Mouse (Mus musculus) midbrain, embryonic 14.5 days (tissue): ENCODE data around the gene Coasy. TPM values are rescaled to one million over a fixed set of nuclear protein-coding genes. Genes with fewer than 3 reads are reported as not detected.
A peak's percentile ranks its signal among the peaks of the same experiment; 100 is the strongest.

Experiments used
- ATAC-seq: fragments of 200-750 bp; cut with Nextera tagmentation; 2 replicates; pipeline ENCODE4 v1.8.0; 2017; ENCODE audit warnings: moderate number of reproducible peaks, moderate library complexity; ENCODE audit not compliant: low FRiP score, low TSS enrichment
- DNase-seq: peaks from one replicate; pipeline ENCODE4 v3.0.0-alpha.2; 2015
- H3K27ac ChIP-seq: fragments of 300-500 bp; sonication (generic); replicated peaks from 2 replicates; pipeline ENCODE4 v1.5.1; 2014; ENCODE audit warnings: mild to moderate bottlenecking, low read depth, low read length, moderate library complexity
- H3K27me3 ChIP-seq: fragments of 300-500 bp; sonication (generic); 2 replicates; pipeline ENCODE4 v1.6.1; 2014; ENCODE audit warnings: low read length, control low read depth, mixed read lengths; ENCODE audit not compliant: control insufficient read depth, insufficient read depth
- H3K36me3 ChIP-seq: fragments of 300-500 bp; sonication (generic); 2 replicates; pipeline ENCODE4 v1.6.1; 2014; ENCODE audit warnings: low read length, control low read depth; ENCODE audit not compliant: control insufficient read depth, insufficient read depth
- H3K4me1 ChIP-seq: fragments of 300-500 bp; sonication (generic); 2 replicates; pipeline ENCODE4 v1.6.1; 2014; ENCODE audit warnings: mild to moderate bottlenecking, antibody characterized with exemption, low read length, control low read depth; ENCODE audit not compliant: control insufficient read depth, insufficient read depth
- H3K4me2 ChIP-seq: fragments of 300-500 bp; sonication (generic); 2 replicates; pipeline ENCODE4 v1.6.1; 2014; ENCODE audit warnings: mild to moderate bottlenecking, low read length, moderate library complexity
- H3K4me3 ChIP-seq: fragments of 300-500 bp; sonication (generic); replicated peaks from 2 replicates; pipeline ENCODE4 v1.5.1; 2014; ENCODE audit warnings: low read depth, low read length
- H3K9ac ChIP-seq: fragments of 300-500 bp; sonication (generic); replicated peaks from 2 replicates; pipeline ENCODE4 v1.6.1; 2014; ENCODE audit warnings: mild to moderate bottlenecking, low read length, moderate library complexity
- H3K9me3 ChIP-seq: fragments of 300-500 bp; sonication (generic); 2 replicates; pipeline ENCODE4 v1.6.1; 2016; ENCODE audit warnings: low read length, control low read depth, mixed read lengths; ENCODE audit not compliant: control insufficient read depth
- WGBS: fragments of 180-500 bp; shearing (Covaris S2); extraction: QIAGEN DNeasy Blood & Tissue Kit; methylation state at CpG from one replicate; pipeline ENCODE4 v1.1.7; 2014; 5-methylcytosine and 5-hydroxymethylcytosine counted together
- polyA plus RNA-seq: library from polyadenylated mRNA; unstranded; fragments of >200 nt; fragmentation: Nextera tagmentation; extraction: Ambion mirVana; gene quantifications from 2 replicates; pipeline ENCODE4 v1.2.1, GENCODE M21; 2014

Gene Coasy
- polyA plus RNA-seq, 1 experiment from 2014 or later = 43.6 TPM

- Histone ChIP-seq H3K9me3 (no peaks in the 10 kb centered on the region), H3K9ac (no peak overlapping the region), H3K36me3 (peaks cover 16% of the 10 kb centered on the region), H3K27me3 (no peaks in the 10 kb centered on the region), H3K4me1 (no peaks in the 10 kb centered on the region), H3K4me2 (no peak overlapping the region), H3K4me3 (no peak overlapping the region), H3K27ac (no peak overlapping the region)
- no peak for DNase-seq
- ATAC-seq = no peak
- WGBS = 86% methylated on average over 11 of the region's 11 CpGs
These were observed 46.7 kb downstream of the Coasy start for GRCm38 (mm10) chr11:101128996-101129577.

- H3K27me3 ChIP-seq = no peaks in the 10 kb centered on the region
- H3K36me3 ChIP-seq = peaks cover 16% of the 10 kb centered on the region
- H3K4me2 ChIP-seq = no peak overlapping the region
- no peak for ATAC-seq
- no peaks in the 10 kb centered on the region for H3K9me3 ChIP-seq
- H3K27ac ChIP-seq = no peak overlapping the region
- H3K4me1 ChIP-seq = no peaks in the 10 kb centered on the region
- 54% methylated on average over 18 of the region's 18 CpGs for WGBS
- no peak overlapping the region for H3K4me3 ChIP-seq
- DNase-seq = no peak
- H3K9ac ChIP-seq = no peak overlapping the region
These were observed 47.8 kb downstream of the Coasy start for GRCm38 (mm10) chr11:101130056-101130756.

- H3K27ac ChIP-seq = no peak overlapping the region
- H3K4me2 ChIP-seq = no peak overlapping the region
- no peaks in the 10 kb centered on the region for H3K9me3 ChIP-seq
- peaks cover 7% of the 10 kb centered on the region for H3K36me3 ChIP-seq
- no peak overlapping the region for H3K9ac ChIP-seq
- no peaks in the 10 kb centered on the region for H3K4me1 ChIP-seq
- 95% methylated on average over 2 of the region's 2 CpGs for WGBS
- no peak overlapping the region for H3K4me3 ChIP-seq
- DNase-seq = no peak
- H3K27me3 ChIP-seq = no peaks in the 10 kb centered on the region
- no peak for ATAC-seq
These were observed 48.8 kb downstream of the Coasy start for GRCm38 (mm10) chr11:101131187-101131586.

GRCm38 (mm10) chr11:101131701-101132100, 49.3 kb downstream of the Coasy start:
- ATAC-seq (no peak), DNase-seq (peak; percentile 34)
- Histone ChIP-seq H3K27ac (no peak overlapping the region), H3K9me3 (no peaks in the 10 kb centered on the region), H3K4me1 (no peaks in the 10 kb centered on the region), H3K27me3 (no peaks in the 10 kb centered on the region), H3K4me2 (no peak overlapping the region), H3K9ac (no peak overlapping the region), H3K36me3 (peaks cover 2% of the 10 kb centered on the region), H3K4me3 (no peak overlapping the region)
- 86% methylated on average over 6 of the region's 6 CpGs for WGBS

- ATAC-seq = no peak
- Histone ChIP-seq H3K27ac (no peak overlapping the region), H3K9ac (no peak overlapping the region), H3K9me3 (no peaks in the 10 kb centered on the region), H3K36me3 (no peaks in the 10 kb centered on the region), H3K4me2 (no peak overlapping the region), H3K27me3 (no peaks in the 10 kb centered on the region), H3K4me1 (no peaks in the 10 kb centered on the region), H3K4me3 (no peak overlapping the region)
- no peak for DNase-seq
- WGBS = 89% methylated on average over 12 of the region's 12 CpGs
These were observed 50.7 kb downstream of the Coasy start for GRCm38 (mm10) chr11:101133037-101133436.

- DNase-seq (no peak), ATAC-seq (no peak)
- Histone ChIP-seq H3K4me1 (no peaks in the 10 kb centered on the region), H3K4me2 (no peak overlapping the region), H3K36me3 (no peaks in the 10 kb centered on the region), H3K9ac (no peak overlapping the region), H3K27me3 (no peaks in the 10 kb centered on the region), H3K27ac (no peak overlapping the region), H3K4me3 (no peak overlapping the region), H3K9me3 (no peaks in the 10 kb centered on the region)
- WGBS = 86% methylated on average over 13 of the region's 13 CpGs
These were observed 52.0 kb downstream of the Coasy start for GRCm38 (mm10) chr11:101134217-101134865.

Other genes with a start within 250 kb of the Coasy start
- 17.2 and 18.6 TPM in 2 replicates for gene Stat5b, start 231.8 kb upstream of the Coasy start, polyA plus RNA-seq
- gene Stat5a, start 223.2 kb upstream of the Coasy start, polyA plus RNA-seq = 1.7 and 1.9 TPM in 2 replicates
- 29.6 and 30.6 TPM in 2 replicates for gene Stat3, start 143.0 kb upstream of the Coasy start, polyA plus RNA-seq
- 8.0 and 16.3 TPM in 2 replicates for gene Cavin1, start 111.7 kb upstream of the Coasy start, polyA plus RNA-seq
- gene Atp6v0a1, start 73.1 kb upstream of the Coasy start, polyA plus RNA-seq = 115 and 119 TPM in 2 replicates
- 9.5 and 9.8 TPM in 2 replicates for gene Naglu, start 12.6 kb upstream of the Coasy start, polyA plus RNA-seq
- gene Hsd17b1, start 4.2 kb upstream of the Coasy start, polyA plus RNA-seq = 0.16 and 0.43 TPM in 2 replicates
- gene Mlx, start 4.7 kb downstream of the Coasy start, polyA plus RNA-seq = 92.9 and 100 TPM in 2 replicates
- gene Psmc3ip, start 12.9 kb downstream of the Coasy start, polyA plus RNA-seq = 19.2 and 19.6 TPM in 2 replicates
- gene Retreg3, start 37.3 kb downstream of the Coasy start, polyA plus RNA-seq = 13.1 and 26.0 TPM in 2 replicates
- 73.3 and 75.5 TPM in 2 replicates for gene Tubg1, start 37.4 kb downstream of the Coasy start, polyA plus RNA-seq
- gene Tubg2, start 73.3 kb downstream of the Coasy start, polyA plus RNA-seq = 42.2 and 56.0 TPM in 2 replicates
- gene Cntnap1, start 88.0 kb downstream of the Coasy start, polyA plus RNA-seq = 2.3 and 2.8 TPM in 2 replicates
- 8.2 and 8.4 TPM in 2 replicates for gene Plekhh3, start 88.8 kb downstream of the Coasy start, polyA plus RNA-seq
- gene Ccr10, start 92.9 kb downstream of the Coasy start, polyA plus RNA-seq = 0.16 TPM in 1 of 2 replicates, not detected in the other
- gene Ezh1, start 143.9 kb downstream of the Coasy start, polyA plus RNA-seq = 25.1 and 25.6 TPM in 2 replicates
- gene Ramp2, start 163.5 kb downstream of the Coasy start, polyA plus RNA-seq = 59.7 and 84.0 TPM in 2 replicates
- 111 and 134 TPM in 2 replicates for gene Vps25, start 171.1 kb downstream of the Coasy start, polyA plus RNA-seq
- gene Wnk4, start 178.0 kb downstream of the Coasy start, polyA plus RNA-seq = 4.3 and 5.3 TPM in 2 replicates
- 0.38 and 0.55 TPM in 2 replicates for gene Cntd1, start 196.4 kb downstream of the Coasy start, polyA plus RNA-seq
- 221 and 243 TPM in 2 replicates for gene Coa3, start 196.5 kb downstream of the Coasy start, polyA plus RNA-seq
- 148 and 193 TPM in 2 replicates for gene Becn1, start 219.7 kb downstream of the Coasy start, polyA plus RNA-seq
- gene Psme3, start 233.6 kb downstream of the Coasy start, polyA plus RNA-seq = 101 and 103 TPM in 2 replicates
- 1.3 and 1.7 TPM in 2 replicates for gene Aoc2, start 242.5 kb downstream of the Coasy start, polyA plus RNA-seq
- 0.04 TPM in 1 of 2 replicates, not detected in the other for gene Aoc3, start 248.0 kb downstream of the Coasy start, polyA plus RNA-seq